Mouse (Mus musculus) cerebellum, adult 2 months (tissue): Measurements from ENCODE around the gene Arhgef15. TPM values are rescaled to one million over a fixed set of nuclear protein-coding genes. Genes with fewer than 3 reads are reported as not detected.
"Not testable (repeated sequence)": the region's sequence is repeated elsewhere in the genome, so short reads cannot be mapped to it uniquely, and the experiment has no call there.

Experiments used
- DNase-seq, 2 experiments: peaks; one replicate each; pipeline ENCODE4 v3.0.0; 2021
- H3K27ac ChIP-seq: fragments of 200-500 bp; 2 replicates; pipeline ENCODE4 v1.5.1; 2012; ENCODE audit warnings: low read length, control low read depth, inconsistent platforms; ENCODE audit not compliant: insufficient read depth
- H3K27me3 ChIP-seq: fragments of 200-500 bp; 2 replicates; pipeline ENCODE4 v1.6.1; 2012; ENCODE audit warnings: inconsistent platforms, mild to moderate bottlenecking, low read length, moderate library complexity; ENCODE audit not compliant: control insufficient read depth, insufficient read depth
- H3K4me1 ChIP-seq: fragments of 200-500 bp; 2 replicates; pipeline ENCODE4 v1.6.1; 2011; ENCODE audit warnings: low read length; ENCODE audit not compliant: control insufficient read depth, insufficient read depth
- H3K4me3 ChIP-seq: fragments of 200-500 bp; replicated peaks from 2 replicates; pipeline ENCODE3; 2011; ENCODE audit warnings: mild to moderate bottlenecking, low read depth, low read length, control low read depth; ENCODE audit not compliant: insufficient read depth
- CTCF ChIP-seq: fragments of 200-500 bp; IDR thresholded peaks from 2 replicates; pipeline ENCODE4 v1.5.1; 2011; ENCODE audit warnings: low read depth, mild to moderate bottlenecking, control low read depth, low read length, moderate library complexity, borderline replicate concordance; ENCODE audit not compliant: insufficient read depth
- POLR2A ChIP-seq: fragments of 200-500 bp; IDR thresholded peaks from 2 replicates; pipeline ENCODE4 v1.6.1; 2011; ENCODE audit warnings: low read length, control low read depth, borderline replicate concordance; ENCODE audit not compliant: insufficient read depth
- WGBS: fragments of 180-500 bp; shearing (Covaris S2); methylation state at CpG from one replicate; pipeline ENCODE4 v1.1.7; 2018; 5-methylcytosine and 5-hydroxymethylcytosine counted together
- polyA plus RNA-seq: library from polyadenylated mRNA; depleted of rRNA; stranded (reverse); fragments of >200 nt; gene quantifications from 2 replicates; pipeline ENCODE4 v1.2.3, GENCODE M21; 2012; rRNA removed

The Arhgef15 gene
- 33.0 and 34.7 TPM in 2 replicates for polyA plus RNA-seq

GRCm38 (mm10) chr11:68957308-68957707 is at the start of gene Arhgef15:
TSS of gene Arhgef15 (minus strand) at chr11:68957480.
- 55% methylated on average over 8 of the region's 8 CpGs for WGBS
- DNase-seq: no peak
- H3K4me1 ChIP-seq: peaks cover 3% of the 10 kb centered on the region; the same call in 1 of the 2 replicates
- no peak within 1 kb of the TSS for H3K27ac ChIP-seq
- peak within 1 kb of the TSS; percentile 4 for H3K4me3 ChIP-seq
- H3K27me3 ChIP-seq: no peaks in the 10 kb centered on the region
- TF ChIP-seq CTCF (no peak), POLR2A (no peak)

- not testable (repeated sequence) for H3K27ac ChIP-seq, H3K4me1 ChIP-seq, H3K4me3 ChIP-seq, DNase-seq, H3K27me3 ChIP-seq
These were observed 49.3 kb upstream of the Arhgef15 start for GRCm38 (mm10) chr11:69006575-69006974.

- H3K27me3 ChIP-seq: no peaks in the 10 kb centered on the region
- TF ChIP-seq CTCF: no peak
- no peak for TF ChIP-seq POLR2A
- WGBS: 74% methylated on average over 7 of the region's 7 CpGs
These were observed 47.9 kb upstream of the Arhgef15 start for GRCm38 (mm10) chr11:69005193-69005592.

GRCm38 (mm10) chr11:69003592-69003991 is 46.3 kb upstream of the Arhgef15 start:
- WGBS: 45% methylated on average over 4 of the region's 4 CpGs
- no peak for DNase-seq
- Histone ChIP-seq H3K4me3 (no peak overlapping the region), H3K27ac (no peak overlapping the region), H3K4me1 (no peaks in the 10 kb centered on the region), H3K27me3 (no peaks in the 10 kb centered on the region)
- TF ChIP-seq CTCF (0 out of 2 replicates have a peak, but pooled peaks have one; percentile 18), POLR2A (no peak)

More at GRCm38 (mm10) chr11:69005193-69005592, 47.9 kb upstream of the Arhgef15 start:
- no peak overlapping the region for H3K27ac ChIP-seq
- no peak overlapping the region for H3K4me3 ChIP-seq
- no peaks in the 10 kb centered on the region for H3K4me1 ChIP-seq
- no peak for DNase-seq

- WGBS: 90% methylated on average over 4 of the region's 4 CpGs
- H3K27me3 ChIP-seq, DNase-seq: not testable (repeated sequence)
These were observed 45.5 kb upstream of the Arhgef15 start for GRCm38 (mm10) chr11:69002782-69003181.

GRCm38 (mm10) chr11:68997080-68997479 is 39.8 kb upstream of the Arhgef15 start:
- no peak for DNase-seq
- no peak for TF ChIP-seq POLR2A
- WGBS: 89% methylated on average over 4 of the region's 4 CpGs

More at GRCm38 (mm10) chr11:69002782-69003181, 45.5 kb upstream of the Arhgef15 start:
- H3K4me1 ChIP-seq, H3K4me3 ChIP-seq, H3K27ac ChIP-seq: not testable (repeated sequence)

GRCm38 (mm10) chr11:68994377-68994776 is 37.1 kb upstream of the Arhgef15 start:
- H3K4me1 ChIP-seq: peaks cover 24% of the 10 kb centered on the region
- H3K27me3 ChIP-seq: no peaks in the 10 kb centered on the region
- DNase-seq: no peak
- H3K27ac ChIP-seq: no peak overlapping the region
- WGBS: 98% methylated on average over 3 of the region's 3 CpGs
- TF ChIP-seq CTCF (peak; percentile 16; the same call in 1 of the 2 replicates), POLR2A (no peak)
- H3K4me3 ChIP-seq: no peak overlapping the region

More at GRCm38 (mm10) chr11:68997080-68997479, 39.8 kb upstream of the Arhgef15 start:
- no peak overlapping the region for H3K4me3 ChIP-seq
- H3K27ac ChIP-seq: no peak overlapping the region
- H3K27me3 ChIP-seq: no peaks in the 10 kb centered on the region
- peaks cover 19% of the 10 kb centered on the region for H3K4me1 ChIP-seq

GRCm38 (mm10) chr11:68993122-68993521 is 35.8 kb upstream of the Arhgef15 start:
- H3K4me1 ChIP-seq: peaks cover 25% of the 10 kb centered on the region
- no peaks in the 10 kb centered on the region for H3K27me3 ChIP-seq
- no peak overlapping the region for H3K4me3 ChIP-seq
- H3K27ac ChIP-seq: 0 out of 2 replicates have a peak overlapping the region, but pooled peaks have one; percentile 14
- no peak for TF ChIP-seq POLR2A
- 28% methylated on average over 7 of the region's 7 CpGs for WGBS
- peak; percentile 62 to 77 for DNase-seq

- Histone ChIP-seq H3K27me3 (no peaks in the 10 kb centered on the region), H3K4me3 (peak overlapping the region; percentile 9), H3K27ac (peak overlapping the region; percentile 37; the same call in 1 of the 2 replicates), H3K4me1 (peaks cover 25% of the 10 kb centered on the region)
- TF ChIP-seq POLR2A: peak; percentile 17; the same call in 1 of the 2 replicates
- TF ChIP-seq CTCF: no peak
- peak; percentile 79 to 85 for DNase-seq
- WGBS: 9% methylated on average over 17 of the region's 17 CpGs
These were observed 31.1 kb upstream of the Arhgef15 start for GRCm38 (mm10) chr11:68988341-68988740.
